Mouse (Mus musculus): ENCODE results near the gene Rap1a.

Rap1a gene

DNA sequence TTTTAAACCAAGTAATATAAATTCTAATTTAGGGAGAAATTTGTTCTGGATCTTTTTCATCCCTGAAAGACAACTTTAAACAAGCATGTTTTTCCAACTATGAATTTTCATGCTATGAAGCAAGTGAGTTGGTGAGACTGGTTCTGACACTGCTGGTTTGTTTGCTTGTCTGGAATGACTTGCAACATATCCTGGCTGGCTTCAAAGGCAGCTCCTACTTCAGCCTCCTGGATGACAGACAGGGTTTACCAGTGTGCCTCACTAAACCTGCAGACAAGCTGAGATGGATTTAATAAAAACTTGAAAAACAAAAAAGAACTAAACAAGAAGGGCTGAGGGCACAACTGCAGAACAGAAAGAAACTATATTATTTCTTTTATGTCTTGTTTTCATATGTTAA is 43.0 kb downstream of the Rap1a start:
- no peak for DNase-seq

DNA sequence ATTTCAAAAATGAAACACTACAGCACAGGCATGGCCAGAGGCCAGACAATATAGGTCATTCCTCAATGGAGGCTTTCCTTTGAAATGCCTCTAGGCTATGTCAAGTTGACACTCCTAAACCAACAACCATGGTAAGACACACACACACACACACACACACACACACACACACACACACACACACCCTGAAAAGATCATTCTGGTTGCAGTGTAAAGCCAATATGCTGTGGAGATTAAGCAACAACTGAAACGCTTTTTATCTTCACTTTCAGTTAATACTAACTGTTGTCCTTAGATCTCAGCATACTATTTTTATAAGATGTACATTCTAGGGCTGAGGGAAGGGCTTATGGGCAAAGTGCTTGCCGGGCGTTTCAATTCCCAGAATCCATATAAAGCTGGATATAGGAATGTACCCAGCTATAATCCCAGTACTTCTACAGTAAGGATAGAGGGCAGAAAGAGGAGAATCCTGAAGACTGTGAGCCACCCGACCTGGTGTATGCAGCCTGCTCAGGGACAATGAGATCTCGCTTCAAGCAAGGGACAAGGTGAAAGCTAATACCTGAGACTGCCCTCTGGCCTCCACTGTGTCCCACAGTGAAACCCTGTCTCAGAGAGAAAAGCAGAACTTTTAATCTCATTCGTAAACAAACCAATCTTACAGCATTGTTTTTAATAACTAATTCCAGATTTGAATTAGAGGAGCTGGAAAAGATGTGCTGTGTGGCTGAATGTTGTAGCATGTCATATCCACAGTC is 43.6 kb downstream of the Rap1a start:
- peak in 1 of 2 experiments; percentile 11 for DNase-seq

DNA sequence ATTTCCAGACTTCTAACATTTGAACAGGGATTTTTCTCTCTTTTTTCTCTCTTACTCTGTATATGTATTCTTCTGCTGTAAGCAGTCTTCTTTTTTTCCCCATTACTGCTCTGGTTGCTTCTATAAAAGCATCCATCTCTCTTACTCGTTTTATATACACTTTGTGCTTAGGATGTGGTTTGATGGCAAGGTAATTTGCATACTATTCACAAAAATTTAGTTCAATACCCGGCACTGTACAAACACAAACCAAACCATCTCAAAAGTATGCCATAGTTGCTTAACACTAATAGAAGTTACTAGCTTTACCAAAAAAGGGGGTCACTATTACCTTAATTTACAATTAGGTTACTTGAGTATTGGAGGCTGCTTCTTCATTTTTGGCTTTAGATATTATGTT is 44.6 kb downstream of the Rap1a start:
- no peak for DNase-seq

DNA sequence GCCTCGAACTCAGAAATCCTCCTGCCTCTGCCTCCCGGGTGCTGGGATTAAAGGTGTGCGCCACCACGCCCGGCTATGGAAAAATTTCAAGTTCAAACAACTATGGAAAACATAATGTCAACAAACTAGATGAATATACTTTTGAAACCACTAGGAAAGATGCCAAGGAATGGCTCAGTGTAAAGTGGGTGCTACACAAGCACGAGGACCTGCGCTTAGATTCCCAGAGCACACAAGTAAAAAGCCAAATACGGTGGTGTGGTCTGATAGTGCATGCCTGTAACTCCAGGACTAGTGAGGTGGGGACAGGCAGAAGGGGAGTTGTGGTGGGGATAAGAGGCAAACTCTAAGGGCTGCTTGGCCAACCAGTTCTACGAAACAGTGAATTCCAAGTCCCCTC is 46.0 kb downstream of the Rap1a start:
- no peak for DNase-seq

DNA sequence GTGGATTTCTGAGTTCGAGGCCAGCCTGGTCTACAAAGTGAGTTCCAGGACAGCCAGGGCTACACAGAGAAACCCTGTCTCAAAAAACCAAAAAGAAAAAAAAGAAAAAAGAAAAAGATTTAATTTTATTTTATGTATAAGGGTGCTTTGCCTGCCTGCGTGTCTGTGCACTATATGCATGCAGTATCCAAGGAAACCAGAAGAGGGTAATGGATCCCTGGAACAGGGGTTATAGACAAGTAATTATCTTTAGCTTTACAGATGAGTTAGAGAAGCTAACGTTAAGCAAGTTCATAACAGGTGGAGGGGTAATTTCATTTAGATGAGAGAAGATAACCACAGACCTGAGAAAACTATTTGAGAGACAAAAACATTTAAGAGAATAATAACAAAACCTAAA is 47.0 kb downstream of the Rap1a start:
- no peak for DNase-seq

DNA sequence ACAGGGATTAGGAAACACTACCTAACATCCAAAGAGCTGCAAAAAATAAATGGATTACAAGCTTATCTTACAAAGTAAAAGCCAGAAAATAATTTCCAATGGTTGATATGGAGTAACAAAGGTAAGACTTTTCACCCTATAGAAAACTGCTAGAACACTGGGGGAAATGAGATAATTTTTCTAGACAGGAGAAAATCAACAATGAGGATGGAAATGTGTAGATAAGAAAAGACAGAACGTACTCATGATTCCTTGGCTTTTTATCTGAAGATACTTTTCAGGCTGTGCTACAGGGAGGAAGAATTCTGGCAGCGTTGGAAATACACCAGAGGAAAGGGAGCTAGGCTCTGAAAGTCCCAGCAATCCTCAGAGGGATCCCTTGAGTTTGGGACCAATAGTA is 50.3 kb downstream of the Rap1a start:
- no peak for DNase-seq

DNA sequence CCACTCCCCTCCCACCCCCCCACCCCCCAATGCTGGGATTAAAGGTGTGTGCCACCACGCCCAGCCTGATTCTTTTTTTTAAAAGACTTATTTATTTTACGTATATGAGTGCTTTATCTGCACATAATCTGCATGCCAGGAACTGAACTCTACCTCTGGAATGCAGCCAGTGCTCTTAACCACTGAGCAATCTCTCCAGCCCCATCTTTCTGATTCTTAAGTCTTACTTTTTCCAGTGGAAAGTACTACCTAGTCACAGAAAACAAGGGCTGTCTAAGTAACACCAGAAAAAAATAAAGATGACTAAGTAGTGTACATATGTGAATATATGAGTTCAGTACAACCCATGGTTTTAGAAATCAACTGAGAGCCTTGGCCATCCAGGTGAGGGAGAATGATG is 54.6 kb downstream of the Rap1a start:
- DNase-seq = no peak

DNA sequence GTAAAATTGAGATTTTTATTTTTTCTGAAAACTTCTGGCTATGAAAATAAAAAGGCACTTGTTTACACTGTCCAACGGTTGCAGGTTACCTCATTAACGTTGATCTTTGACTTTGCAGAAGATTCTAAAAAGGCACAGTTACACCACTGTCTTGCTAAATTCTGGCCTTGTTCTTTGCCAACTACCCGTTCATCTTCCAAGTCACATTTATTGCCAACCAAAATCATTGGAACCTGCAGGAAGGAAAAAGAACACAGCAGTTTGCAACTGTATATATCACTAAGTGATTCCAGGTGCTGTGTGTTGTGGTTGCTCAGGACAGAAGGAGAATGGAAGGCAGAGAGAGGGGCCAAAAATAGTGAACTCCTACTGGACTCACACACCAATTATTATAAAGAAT is 63.5 kb downstream of the Rap1a start:
- no peak for DNase-seq

DNA sequence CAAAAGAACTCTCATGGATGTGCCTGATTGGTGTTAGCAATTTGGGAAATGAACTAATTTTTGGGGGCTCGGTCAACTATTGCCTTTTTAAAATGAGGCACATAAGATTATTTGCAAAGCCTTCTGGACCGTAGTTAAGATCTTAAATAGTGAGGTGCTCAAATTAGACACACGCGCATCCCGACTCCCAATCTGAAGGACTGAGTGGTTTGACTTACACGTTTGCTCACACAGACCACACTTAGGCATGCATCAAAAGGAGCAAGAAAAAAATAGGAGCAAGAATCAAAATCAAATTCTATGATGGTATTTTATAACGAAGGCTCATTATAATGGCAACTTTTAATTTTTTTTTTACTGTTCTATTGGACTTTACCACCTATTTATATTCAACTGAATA is 64.1 kb downstream of the Rap1a start:
- DNase-seq = no peak

DNA sequence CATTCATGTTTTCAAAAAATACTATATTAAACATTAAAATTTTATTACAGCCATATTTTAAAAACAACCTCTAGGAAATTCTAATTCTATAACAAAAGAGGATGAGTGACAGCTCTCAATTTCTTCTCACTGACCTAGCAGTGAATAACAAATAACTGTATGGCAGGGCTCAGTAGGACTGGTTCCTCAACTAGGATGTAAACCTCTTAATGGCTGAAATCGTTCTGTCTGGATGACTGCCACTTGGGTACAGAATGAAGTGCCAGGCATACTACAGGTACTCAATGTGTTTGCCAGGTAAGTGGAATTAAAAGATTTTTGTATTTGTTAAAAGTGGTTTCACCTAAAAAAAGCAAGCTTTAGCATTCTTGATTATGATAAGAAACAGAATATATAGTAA is 65.0 kb downstream of the Rap1a start:
- no peak for DNase-seq

DNA sequence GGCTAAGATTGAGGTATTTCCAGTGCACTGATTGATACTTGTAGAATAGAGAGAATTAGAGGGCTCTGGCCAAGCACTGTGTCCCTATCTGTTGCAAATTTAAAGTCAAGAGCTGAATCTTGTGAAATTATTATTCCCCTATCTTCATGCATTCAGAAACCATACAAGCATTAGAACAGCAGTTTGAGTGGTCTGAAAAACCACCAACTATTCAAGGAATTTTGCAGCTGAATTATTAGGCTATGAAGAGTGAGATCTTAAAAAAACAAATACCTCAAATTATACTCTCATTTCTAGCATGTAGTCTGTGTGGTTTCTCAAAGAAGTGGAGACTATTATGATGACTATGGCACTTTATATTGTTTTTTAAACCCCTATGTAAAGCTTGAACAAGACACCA is 65.9 kb downstream of the Rap1a start:
- DNase-seq = no peak

DNA sequence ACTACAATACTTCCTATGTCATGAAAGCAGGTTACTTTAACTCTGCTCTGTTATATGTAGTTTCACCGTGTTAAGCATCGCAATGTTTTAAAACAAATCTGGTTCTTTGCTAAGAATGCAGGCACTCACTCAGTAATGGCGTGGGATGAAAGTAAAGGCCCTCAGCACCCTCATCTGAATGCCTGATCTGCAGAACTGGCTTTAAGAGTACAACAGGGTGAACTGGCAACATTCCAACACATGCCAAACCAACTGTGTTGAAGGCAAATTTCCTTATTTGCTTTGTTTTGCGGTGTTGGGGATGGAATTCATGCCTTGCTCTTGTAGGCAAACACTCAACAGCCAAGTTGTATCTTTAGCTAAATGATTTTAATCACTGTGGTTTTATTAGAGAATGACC is 67.6 kb downstream of the Rap1a start:
- DNase-seq = peak in 1 of 2 experiments; percentile 19

DNA sequence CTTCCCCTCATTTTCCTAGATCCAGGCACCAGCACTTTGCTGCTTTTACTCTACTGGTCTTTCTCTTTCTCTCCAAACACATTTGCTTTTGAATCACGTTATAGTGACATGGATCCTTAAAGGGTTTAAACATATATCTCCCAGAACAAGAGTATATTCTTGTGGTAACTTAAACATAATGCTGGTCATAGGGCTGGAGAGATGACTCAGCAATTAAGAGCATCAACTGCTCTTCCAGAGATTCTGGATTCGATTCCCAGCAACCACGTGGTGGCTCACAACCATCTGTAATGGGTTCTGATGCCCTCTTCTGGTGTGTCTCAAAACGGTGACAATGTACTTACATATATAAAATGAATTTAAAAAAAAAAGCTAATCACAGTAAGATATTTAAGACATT is 68.8 kb downstream of the Rap1a start:
- DNase-seq = no peak

DNA sequence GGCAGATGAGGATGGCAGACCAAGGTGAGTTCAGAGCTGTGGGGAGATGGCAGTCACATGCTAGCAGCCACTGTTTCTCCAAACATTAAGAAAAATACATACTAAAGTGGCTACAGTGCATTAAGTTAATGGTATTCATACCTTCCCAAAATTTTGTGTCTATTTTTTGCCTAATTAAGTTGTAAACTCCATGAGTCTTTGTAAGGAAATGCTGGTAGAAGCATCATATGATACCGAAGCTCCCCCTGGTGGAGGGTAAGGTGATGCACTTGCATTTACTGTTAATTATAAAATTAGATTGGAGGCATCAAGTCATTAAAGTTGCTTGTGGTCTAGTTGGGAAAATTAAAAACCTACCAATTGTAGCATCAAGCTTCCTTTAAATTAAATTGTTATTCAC is 75.1 kb downstream of the Rap1a start:
- DNase-seq = peak; percentile 86 to 91

DNA sequence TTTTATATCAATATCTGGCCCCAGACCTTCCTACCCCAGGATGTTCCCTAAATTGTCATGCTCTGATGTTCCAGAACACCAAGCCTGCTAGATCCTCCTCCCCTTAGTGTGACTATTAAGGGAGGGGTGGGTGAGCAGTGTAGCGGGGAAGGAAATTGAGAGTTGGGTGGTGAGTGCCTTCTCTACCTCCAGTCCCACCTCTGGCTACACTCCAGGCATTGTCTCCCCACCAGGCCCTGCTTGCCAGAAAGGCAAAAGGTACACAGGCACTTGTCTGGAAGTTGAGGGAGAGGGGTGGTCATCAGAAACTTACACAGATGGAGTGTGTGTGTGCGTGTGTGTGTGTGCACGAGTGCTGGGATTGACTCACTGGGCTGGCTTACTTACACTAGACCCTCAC is 78.6 kb downstream of the Rap1a start:
- peak in 1 of 2 experiments; percentile 33 for DNase-seq

DNA sequence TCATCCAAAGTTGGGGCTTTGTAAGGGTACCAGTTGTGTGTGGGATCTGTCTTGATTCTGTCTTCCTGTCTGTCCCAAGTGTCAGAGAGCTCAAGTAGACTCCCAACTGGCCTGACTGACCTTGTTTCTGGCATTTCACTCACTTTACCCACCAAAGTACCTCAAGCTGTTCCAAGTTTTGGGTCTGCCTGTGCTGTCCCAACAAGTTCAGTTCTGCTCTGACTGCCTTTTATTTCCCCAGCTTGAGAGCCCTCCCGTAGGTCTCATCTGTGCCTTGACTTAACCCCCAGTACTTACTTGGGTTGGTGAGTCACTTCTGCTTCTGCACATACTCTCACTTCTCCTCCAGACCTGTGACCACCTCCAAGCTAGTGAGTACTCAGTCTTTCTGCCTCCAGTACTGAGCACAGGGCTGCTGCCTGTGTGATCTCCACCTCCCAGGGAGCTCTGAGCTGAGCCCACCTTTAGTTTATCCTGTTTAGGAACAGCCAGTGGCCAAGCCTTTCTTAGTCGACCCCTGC is 79.4 kb downstream of the Rap1a start:
- no peak for DNase-seq

DNA sequence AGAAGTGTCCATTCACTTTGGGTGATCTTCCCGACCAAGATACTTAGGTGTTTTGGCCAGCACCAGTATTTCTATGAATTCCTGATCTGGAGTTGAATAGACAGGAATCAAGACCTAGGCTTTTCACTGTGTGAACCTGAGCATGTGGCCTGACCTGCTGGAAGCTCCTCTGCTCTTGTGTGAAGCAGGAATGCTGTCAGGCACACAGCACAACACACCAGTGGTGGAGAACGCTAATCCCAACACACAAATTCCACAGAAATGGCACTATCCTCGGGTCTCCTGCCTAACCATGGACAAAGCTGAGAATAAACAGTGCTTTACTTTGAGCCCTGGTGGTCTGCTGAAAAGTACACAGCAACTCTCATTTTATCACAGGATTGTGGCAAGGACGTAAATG is 80.6 kb downstream of the Rap1a start:
- DNase-seq = peak in 1 of 2 experiments; percentile 28

DNA sequence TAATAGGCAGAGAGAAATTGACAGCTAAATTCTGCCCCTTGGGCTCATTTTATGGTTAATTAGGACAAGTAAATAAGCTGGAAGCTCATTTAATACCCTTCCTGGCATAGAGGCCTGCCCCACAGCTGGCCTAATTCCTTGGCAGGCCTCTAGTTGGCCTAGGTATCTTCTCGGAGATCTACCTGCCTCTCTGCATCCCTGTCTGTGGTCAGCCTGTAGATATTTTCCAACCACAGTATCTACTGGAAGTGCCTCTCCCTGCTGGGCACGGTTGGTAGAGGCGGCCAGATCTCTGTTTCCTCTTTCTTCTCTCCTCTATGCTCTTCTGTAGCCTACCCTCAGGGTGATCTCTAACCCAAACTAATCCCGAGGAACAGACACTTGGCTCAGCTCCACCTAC is 81.2 kb downstream of the Rap1a start:
- DNase-seq = peak in 1 of 2 experiments; percentile 29

DNA sequence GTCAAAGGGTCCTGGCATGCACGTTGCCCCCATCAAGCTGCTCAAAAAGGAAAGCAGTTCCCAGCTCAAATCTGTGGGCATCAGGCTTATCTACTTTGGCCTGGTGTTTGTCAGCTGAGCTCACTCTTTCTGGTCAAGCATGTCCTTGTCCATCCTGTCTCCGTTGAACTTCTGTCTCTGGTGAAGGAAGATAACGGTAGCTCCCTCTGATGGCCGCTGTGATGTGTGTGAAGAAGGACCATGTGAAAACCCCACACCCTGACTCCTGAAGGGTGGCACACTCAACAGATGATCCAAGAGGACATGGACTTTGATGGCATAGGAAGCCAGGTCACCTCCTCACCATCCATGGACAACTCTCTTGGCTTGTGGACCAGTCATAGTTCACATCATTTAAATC is 82.4 kb downstream of the Rap1a start:
- DNase-seq = peak; percentile 34 to 35

DNA sequence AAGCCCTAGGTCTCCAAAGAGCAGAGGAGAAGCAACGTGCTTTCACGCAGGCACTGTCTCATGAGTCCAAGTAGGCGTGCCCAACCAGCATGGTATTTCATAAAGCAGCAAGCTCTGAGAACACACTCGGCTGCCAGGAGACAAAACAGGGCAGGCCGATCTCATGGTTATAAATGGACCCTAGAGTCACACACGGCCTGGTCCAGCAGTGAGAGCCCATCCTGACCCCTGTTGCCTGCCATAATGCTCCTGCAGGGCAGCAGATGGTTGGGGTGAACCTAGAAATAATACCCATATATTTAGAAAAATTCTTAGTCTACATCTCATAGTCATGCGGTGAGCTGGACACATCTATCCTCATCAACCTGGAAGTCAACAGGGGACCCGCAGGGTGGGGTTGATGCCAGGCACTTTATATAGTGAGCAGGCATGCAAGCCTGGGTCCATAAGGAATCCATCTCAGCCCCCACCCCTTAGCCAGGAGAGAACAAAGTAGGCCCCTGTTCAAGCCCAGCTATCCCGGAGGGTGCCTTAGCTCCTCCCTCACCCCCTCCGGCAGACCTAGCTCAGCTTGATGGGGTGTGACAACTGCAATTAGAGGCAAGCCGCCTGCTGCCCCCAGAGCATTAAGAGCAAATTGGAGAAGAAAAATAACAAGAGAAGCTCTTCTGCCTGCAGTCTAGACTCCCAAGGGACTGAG is 83.1 kb downstream of the Rap1a start:
- DNase-seq = peak; percentile 49 to 60

DNA sequence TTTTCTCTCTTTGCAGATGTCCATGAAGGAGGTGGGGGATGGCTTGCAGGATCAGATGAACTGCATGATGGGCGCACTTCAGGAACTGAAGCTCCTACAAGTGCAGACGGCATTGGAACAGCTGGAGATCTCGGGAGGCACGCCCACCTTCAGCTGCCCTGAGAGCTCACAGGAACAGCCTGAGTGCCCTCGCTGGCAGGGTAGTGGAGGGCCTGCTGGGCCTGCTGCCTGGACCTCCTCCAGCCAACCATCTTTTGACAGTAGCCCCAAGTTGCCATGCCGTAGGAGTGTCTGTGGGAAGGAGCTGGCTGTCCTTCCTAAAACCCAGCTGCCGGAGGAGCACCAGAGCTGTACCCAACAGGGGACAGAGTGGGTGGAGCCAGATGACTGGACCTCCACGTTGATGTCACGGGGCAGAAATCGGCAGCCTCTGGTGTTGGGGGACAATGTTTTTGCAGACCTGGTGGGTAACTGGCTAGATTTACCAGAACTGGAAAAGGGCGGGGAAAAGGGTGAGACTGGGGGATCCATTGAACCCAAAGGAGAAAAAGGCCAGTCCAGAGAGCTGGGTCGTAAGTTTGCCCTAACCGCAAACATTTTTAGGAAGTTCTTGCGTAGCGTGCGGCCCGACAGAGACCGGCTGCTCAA is 84.7 kb downstream of the Rap1a start:
- DNase-seq = peak; percentile 76 to 88

DNA sequence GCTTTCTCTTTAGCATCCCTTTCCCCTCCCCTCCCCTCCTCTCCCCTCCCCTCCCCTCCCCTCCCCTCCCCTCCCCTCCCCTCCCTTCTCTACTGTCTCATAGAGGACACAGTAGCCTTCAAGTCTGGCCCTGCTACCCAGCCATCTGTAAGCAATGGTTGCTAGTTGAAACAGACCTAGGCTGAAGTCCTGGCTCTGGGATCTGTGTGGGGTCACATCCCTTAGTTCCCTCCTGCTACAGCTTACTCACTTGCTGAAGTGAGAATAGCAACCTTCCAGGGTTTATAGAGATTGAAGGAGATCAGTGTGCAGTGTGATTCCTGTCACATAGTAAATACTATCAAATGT is 86.3 kb downstream of the Rap1a start:
- DNase-seq = peak in 1 of 2 experiments; percentile 57

DNA sequence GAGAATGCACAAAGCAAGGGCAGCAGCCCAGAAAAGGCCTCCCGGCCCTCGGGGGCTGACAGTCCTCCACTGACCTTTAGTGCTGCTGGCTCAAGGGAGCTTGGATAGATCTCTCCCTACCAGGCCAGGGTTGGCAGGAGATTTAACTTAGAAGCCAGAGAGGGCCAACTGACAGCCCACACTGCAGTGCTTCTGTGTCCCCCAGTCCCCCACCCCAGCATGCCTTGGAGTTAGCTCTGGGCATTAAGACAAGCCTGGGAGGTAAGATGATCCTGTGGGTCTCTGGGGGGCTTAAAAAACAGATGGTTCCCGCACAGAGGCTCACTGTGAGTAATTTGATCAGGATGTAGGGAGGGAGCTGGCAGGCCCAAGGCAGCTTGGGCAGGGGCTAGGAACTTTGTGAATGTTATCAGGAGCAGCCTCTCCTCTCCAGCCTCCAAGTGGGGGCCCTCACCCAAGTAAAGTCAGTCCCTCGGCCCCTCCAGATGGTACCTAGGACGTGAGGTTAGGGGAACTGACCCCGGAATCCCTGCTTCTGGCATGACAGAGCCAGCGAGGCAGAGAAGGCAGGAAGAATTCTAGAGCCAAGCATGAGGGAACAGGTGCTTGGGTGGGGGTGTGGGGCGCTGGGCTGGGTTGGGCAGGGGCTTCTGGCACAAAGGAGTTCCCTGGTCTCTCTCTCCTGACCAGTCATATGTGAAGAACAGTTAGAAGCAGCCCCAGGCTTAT is 86.9 kb downstream of the Rap1a start:
- DNase-seq = peak; percentile 80 to 89
